Mouse (Mus musculus): ENCODE data around the gene Pptc7.

Pptc7 gene

DNA sequence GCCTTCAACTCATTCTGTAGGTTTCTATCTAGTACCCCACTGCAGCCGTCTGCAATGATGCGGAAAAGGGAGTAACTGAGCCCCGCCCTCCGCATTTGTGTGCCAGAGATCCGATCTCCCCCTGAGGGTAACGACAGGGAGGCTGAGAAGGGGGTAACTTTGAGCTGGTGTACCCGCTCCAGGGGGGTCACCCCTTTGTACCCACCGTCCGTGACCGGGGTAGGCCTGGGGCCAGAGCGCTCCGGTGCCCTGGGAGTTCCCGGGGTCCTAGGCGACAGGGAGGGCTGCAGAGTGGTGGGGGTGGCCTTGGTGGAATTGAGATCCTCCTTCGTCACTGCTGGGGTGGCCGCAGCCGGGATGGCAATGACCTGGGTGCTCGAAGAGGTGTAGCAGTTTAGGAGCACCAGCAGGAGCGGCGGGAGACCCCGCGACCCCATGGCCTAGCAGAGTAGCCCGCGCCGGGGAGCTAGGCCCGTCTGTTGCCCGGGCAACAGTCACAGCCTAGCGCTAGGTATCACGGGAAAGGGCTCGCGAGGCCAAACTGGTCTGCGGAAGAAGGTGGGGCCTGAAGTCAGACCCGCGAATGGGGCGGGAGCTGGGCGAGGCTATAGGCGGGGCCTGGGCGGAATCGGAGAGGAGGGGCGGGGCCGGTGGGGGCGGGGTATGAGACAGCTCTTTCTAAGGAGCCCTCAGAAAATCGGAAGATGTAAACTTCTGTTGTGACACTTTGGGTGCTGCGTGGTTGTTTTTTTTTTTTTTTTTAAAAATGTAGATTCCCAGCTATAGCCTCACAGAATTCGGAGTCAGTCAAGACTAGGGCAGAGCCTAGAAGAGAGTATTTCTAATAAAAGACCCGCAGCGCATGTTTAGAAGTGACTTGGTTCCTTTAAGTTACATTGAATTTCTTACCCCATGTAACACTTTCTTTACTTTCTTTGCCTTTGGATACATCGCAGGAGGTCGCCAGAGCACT is 19.9 kb upstream of the Pptc7 start, which contains the start of gene Tctn1:
Gene Tctn1, minus strand, starts transcription at position 528 of the 973 bp plus-strand sequence.
- peaks cover 46% of the 10 kb centered on the region for H3K4me1 ChIP-seq (replicated peaks; ENCODE audit: low read depth, low read length)
- TF ChIP-seq POU5F1 (IDR thresholded peaks at IDR 0.05; ENCODE audit: borderline replicate concordance, low read length) (no peak), CTCF (conservative IDR thresholded peaks at IDR 0.05; ENCODE audit: low read length) (no peak), NANOG (IDR thresholded peaks at IDR 0.05; ENCODE audit: borderline replicate concordance, low read length) (no peak)
- H3K36me3 ChIP-seq (ENCODE audit: insufficient read depth, low read length) = peaks cover 23% of the 10 kb centered on the region
- peak within 1 kb of the TSS; percentile 93 for H3K4me3 ChIP-seq (replicated peaks; ENCODE audit: low read length)
- H3K9me3 ChIP-seq (ENCODE audit: low read length) = no peaks in the 10 kb centered on the region
- H3K27me3 ChIP-seq (ENCODE audit: insufficient read depth, low read length) = no peaks in the 10 kb centered on the region

- TF ChIP-seq NANOG (IDR thresholded peaks at IDR 0.05; ENCODE audit: borderline replicate concordance, low read length) = no peak
- TF ChIP-seq POU5F1 (IDR thresholded peaks at IDR 0.05; ENCODE audit: borderline replicate concordance, low read length) = no peak
- TF ChIP-seq CTCF (conservative IDR thresholded peaks at IDR 0.05; ENCODE audit: low read length) = peak; percentile 30
- Histone ChIP-seq H3K27me3 (ENCODE audit: insufficient read depth, low read length) (no peaks in the 10 kb centered on the region), H3K4me3 (replicated peaks; ENCODE audit: low read length) (no peak overlapping the region), H3K4me1 (replicated peaks; ENCODE audit: low read depth, low read length) (peaks cover 56% of the 10 kb centered on the region), H3K36me3 (ENCODE audit: insufficient read depth, low read length) (peaks cover 13% of the 10 kb centered on the region), H3K9me3 (ENCODE audit: low read length) (no peaks in the 10 kb centered on the region)
Measured at GRCm38 (mm10) chr5:122265187-122265586, 19.0 kb upstream of the Pptc7 start.

GRCm38 (mm10) chr5:122265942-122266341 is 18.2 kb upstream of the Pptc7 start:
- Histone ChIP-seq H3K27me3 (ENCODE audit: insufficient read depth, low read length) (no peaks in the 10 kb centered on the region), H3K36me3 (ENCODE audit: insufficient read depth, low read length) (peaks cover 6% of the 10 kb centered on the region), H3K4me1 (replicated peaks; ENCODE audit: low read depth, low read length) (peaks cover 53% of the 10 kb centered on the region), H3K4me3 (replicated peaks; ENCODE audit: low read length) (no peak overlapping the region), H3K9me3 (ENCODE audit: low read length) (no peaks in the 10 kb centered on the region)
- TF ChIP-seq NANOG (IDR thresholded peaks at IDR 0.05; ENCODE audit: borderline replicate concordance, low read length) = no peak
- TF ChIP-seq POU5F1 (IDR thresholded peaks at IDR 0.05; ENCODE audit: borderline replicate concordance, low read length) = no peak
- no peak; the same call in 1 of the 2 replicates for TF ChIP-seq CTCF (conservative IDR thresholded peaks at IDR 0.05; ENCODE audit: low read length)

DNA sequence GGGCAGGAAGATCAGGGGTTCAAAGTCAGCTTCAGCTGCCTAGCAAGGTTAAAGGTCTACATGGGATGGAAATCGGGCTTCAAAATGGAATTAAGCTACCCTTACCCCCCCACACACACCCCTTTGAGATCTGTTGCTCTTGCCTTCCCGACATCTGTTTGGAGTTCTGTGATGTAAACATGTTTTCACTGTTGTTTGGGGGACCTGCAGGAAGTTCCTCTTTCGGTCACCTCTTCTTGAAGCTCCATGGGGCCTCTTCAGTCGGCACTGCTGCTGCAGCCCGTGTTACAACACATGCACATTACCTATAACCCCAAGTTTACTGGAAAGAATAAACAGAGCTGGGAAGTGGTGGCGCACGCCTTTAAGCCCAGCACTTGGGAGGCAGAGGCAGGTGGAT is 17.0 kb upstream of the Pptc7 start:
- no peaks in the 10 kb centered on the region for H3K36me3 ChIP-seq (ENCODE audit: insufficient read depth, low read length)

GRCm38 (mm10) chr5:122267899-122268298 is 16.3 kb upstream of the Pptc7 start:
- Histone ChIP-seq H3K36me3 (ENCODE audit: insufficient read depth, low read length) (no peaks in the 10 kb centered on the region), H3K4me3 (replicated peaks; ENCODE audit: low read length) (no peak overlapping the region), H3K4me1 (replicated peaks; ENCODE audit: low read depth, low read length) (peaks cover 52% of the 10 kb centered on the region), H3K27me3 (ENCODE audit: insufficient read depth, low read length) (no peaks in the 10 kb centered on the region), H3K9me3 (ENCODE audit: low read length) (no peaks in the 10 kb centered on the region)
- TF ChIP-seq POU5F1 (IDR thresholded peaks at IDR 0.05; ENCODE audit: borderline replicate concordance, low read length) = no peak
- TF ChIP-seq NANOG (IDR thresholded peaks at IDR 0.05; ENCODE audit: borderline replicate concordance, low read length) = no peak
- TF ChIP-seq CTCF (conservative IDR thresholded peaks at IDR 0.05; ENCODE audit: low read length) = peak; percentile 86

More for the DNA sequence above, 17.0 kb upstream of the Pptc7 start:
- peaks cover 49% of the 10 kb centered on the region for H3K4me1 ChIP-seq (replicated peaks; ENCODE audit: low read depth, low read length)
- TF ChIP-seq CTCF (conservative IDR thresholded peaks at IDR 0.05; ENCODE audit: low read length) = no peak
- no peak for TF ChIP-seq POU5F1 (IDR thresholded peaks at IDR 0.05; ENCODE audit: borderline replicate concordance, low read length)
- TF ChIP-seq NANOG (IDR thresholded peaks at IDR 0.05; ENCODE audit: borderline replicate concordance, low read length) = no peak
- no peaks in the 10 kb centered on the region for H3K9me3 ChIP-seq (ENCODE audit: low read length)
- no peak overlapping the region for H3K4me3 ChIP-seq (replicated peaks; ENCODE audit: low read length)
- no peaks in the 10 kb centered on the region for H3K27me3 ChIP-seq (ENCODE audit: insufficient read depth, low read length)

- peaks cover 52% of the 10 kb centered on the region for H3K4me1 ChIP-seq (replicated peaks; ENCODE audit: low read depth, low read length)
- TF ChIP-seq POU5F1 (IDR thresholded peaks at IDR 0.05; ENCODE audit: borderline replicate concordance, low read length) (no peak), NANOG (IDR thresholded peaks at IDR 0.05; ENCODE audit: borderline replicate concordance, low read length) (0 out of 2 replicates have a peak, but pooled peaks have one; percentile 18)
- H3K36me3 ChIP-seq (ENCODE audit: insufficient read depth, low read length) = no peaks in the 10 kb centered on the region
- H3K27me3 ChIP-seq (ENCODE audit: insufficient read depth, low read length) = no peaks in the 10 kb centered on the region
- no peak overlapping the region for H3K4me3 ChIP-seq (replicated peaks; ENCODE audit: low read length)
- H3K9me3 ChIP-seq (ENCODE audit: low read length) = no peaks in the 10 kb centered on the region
Measured at GRCm38 (mm10) chr5:122268858-122269604, 15.1 kb upstream of the Pptc7 start.

GRCm38 (mm10) chr5:122272821-122273220 is 11.3 kb upstream of the Pptc7 start:
- Histone ChIP-seq H3K9me3 (ENCODE audit: low read length) (0 out of 2 replicates have a peak, but pooled peaks cover 5% of the 10 kb centered on the region), H3K4me3 (replicated peaks; ENCODE audit: low read length) (no peak overlapping the region), H3K27me3 (ENCODE audit: insufficient read depth, low read length) (no peaks in the 10 kb centered on the region), H3K4me1 (replicated peaks; ENCODE audit: low read depth, low read length) (peaks cover 64% of the 10 kb centered on the region), H3K36me3 (ENCODE audit: insufficient read depth, low read length) (no peaks in the 10 kb centered on the region)
- no peak for TF ChIP-seq CTCF (conservative IDR thresholded peaks at IDR 0.05; ENCODE audit: low read length)
- TF ChIP-seq NANOG (IDR thresholded peaks at IDR 0.05; ENCODE audit: borderline replicate concordance, low read length) = no peak
- no peak for TF ChIP-seq POU5F1 (IDR thresholded peaks at IDR 0.05; ENCODE audit: borderline replicate concordance, low read length)

DNA sequence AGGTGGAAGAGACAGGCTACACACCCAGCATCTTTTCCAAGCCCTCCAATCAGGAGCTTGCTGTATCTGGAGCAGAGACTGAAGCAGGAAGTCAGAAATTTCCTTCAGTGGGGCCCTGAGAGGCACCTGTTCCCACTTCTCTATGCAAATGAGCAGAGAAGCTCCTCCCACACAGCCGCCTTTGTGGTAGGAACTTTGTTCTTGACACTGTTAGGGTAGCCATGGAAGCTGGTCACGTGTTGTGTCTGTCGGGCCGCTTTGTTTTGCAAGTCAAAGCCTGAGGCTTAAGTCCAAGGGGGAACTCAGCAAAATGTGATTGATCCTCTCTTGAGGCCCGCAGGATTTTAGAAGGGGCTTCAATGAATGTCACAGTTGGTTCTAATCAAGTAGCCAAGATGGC is 9.4 kb upstream of the Pptc7 start:
- TF ChIP-seq POU5F1 (IDR thresholded peaks at IDR 0.05; ENCODE audit: borderline replicate concordance, low read length) (no peak), CTCF (conservative IDR thresholded peaks at IDR 0.05; ENCODE audit: low read length) (no peak)
- Histone ChIP-seq H3K36me3 (ENCODE audit: insufficient read depth, low read length) (no peaks in the 10 kb centered on the region), H3K4me3 (replicated peaks; ENCODE audit: low read length) (peak overlapping the region; percentile 41), H3K9me3 (ENCODE audit: low read length) (0 out of 2 replicates have a peak, but pooled peaks cover 8% of the 10 kb centered on the region), H3K27me3 (ENCODE audit: insufficient read depth, low read length) (no peaks in the 10 kb centered on the region), H3K4me1 (replicated peaks; ENCODE audit: low read depth, low read length) (peaks cover 58% of the 10 kb centered on the region)
